Mouse (Mus musculus): ENCODE results near the gene Smdt1. TPM values are rescaled to one million over a fixed set of nuclear protein-coding genes. Genes with fewer than 3 reads are reported as not detected.

The Smdt1 gene
- polyA plus RNA-seq (2012; ENCODE audit: insufficient read depth, insufficient read length, missing spikeins): 206 and 221 TPM in 2 replicates

DNA sequence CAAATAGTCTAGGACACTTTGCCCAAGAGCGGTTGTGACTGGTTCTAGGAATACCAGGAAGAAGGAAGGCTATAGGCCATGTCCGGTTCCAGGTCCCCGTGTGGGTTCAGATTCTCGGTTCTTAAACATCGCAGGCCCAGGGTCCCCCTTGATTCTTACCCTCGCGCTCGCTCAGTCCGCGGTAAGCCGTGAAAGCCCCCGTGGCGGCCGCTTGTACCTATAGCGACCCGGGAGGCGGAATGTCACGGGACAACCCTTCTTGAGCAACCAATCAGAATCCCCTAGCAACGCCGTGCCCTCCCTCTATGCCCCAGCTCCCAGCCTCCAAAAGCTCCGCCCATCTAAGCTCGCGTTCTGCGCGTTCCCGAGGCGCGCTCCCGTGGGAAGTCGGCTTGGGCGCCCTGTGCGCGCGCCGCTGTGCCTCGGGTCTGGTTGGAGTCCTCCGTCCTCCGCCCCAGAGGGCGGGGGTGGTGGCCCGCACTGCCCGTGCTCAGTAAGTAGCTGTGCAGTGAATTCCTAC lies at the start of gene Smdt1, which contains the start of the genes Naga and Pheta2:
Smdt1 (plus strand) TSS at position 367 of the 520 bp plus-strand sequence.
Naga (minus strand) TSS at position 333 of the 520 bp plus-strand sequence.
Pheta2 (plus strand) TSS at position 350 of the 520 bp plus-strand sequence.
- TF ChIP-seq CTCF (IDR thresholded peaks at IDR 0.05; ENCODE audit: low read depth, low read length) (no peak), POLR2A (IDR thresholded peaks at IDR 0.05; ENCODE audit: borderline replicate concordance, low read depth, low read length) (peak; percentile 74; the same call in 1 of the 2 replicates)
- peak within 1 kb of the TSS; percentile 80 for H3K4me3 ChIP-seq (ENCODE audit: insufficient read depth, low read length)
- H3K27ac ChIP-seq (ENCODE audit: insufficient read depth, low read depth, low read length): peak within 1 kb of the TSS; percentile 60
- H3K4me1 ChIP-seq (ENCODE audit: control insufficient read depth, insufficient read depth, low read length): peaks cover 7% of the 10 kb centered on the region

DNA sequence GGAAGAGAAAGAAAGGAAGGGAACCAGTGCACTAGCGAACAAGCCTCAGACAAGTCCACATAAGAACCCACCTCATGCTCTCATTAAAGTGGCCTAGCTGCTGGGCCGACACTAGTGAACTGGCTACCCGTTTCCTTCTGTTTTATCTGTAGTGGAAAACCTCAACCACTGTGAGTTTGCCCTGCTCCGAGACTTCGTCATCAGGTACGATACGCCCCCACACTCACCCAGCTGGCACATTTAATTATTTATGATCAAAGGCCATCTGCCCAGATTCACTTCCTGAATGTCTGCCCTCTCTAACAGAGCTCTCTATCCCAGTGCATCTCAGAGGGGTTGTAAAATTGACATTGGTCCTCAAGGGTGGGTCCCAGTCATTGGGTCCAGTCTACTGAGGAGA lies 48.5 kb upstream of the Smdt1 start:
- TF ChIP-seq CTCF (IDR thresholded peaks at IDR 0.05; ENCODE audit: low read depth, low read length): no peak
- TF ChIP-seq POLR2A (IDR thresholded peaks at IDR 0.05; ENCODE audit: borderline replicate concordance, low read depth, low read length): no peak
- no peak overlapping the region for H3K4me3 ChIP-seq (ENCODE audit: insufficient read depth, low read length)
- H3K27ac ChIP-seq (ENCODE audit: insufficient read depth, low read depth, low read length): no peak overlapping the region
- no peaks in the 10 kb centered on the region for H3K4me1 ChIP-seq (ENCODE audit: control insufficient read depth, insufficient read depth, low read length)

DNA sequence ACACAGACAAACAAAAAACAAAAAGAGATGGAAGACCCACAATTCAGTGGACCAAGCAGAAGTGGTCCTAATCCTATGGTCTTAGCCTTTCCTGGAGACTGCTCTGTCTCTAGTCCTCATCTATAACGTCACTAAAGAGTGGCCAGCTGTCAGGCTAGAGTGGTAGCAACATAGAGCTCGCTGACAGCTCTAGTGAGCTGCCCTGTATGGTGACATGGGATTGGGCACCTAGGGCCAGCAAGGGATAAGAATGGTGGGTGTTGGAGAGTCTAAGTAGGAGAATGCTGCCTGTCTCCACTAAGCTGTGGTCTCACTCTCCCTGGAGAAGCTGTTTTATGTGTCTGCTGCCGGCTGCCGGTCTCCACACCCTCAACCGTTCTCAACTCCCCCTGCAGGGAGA lies 45.9 kb upstream of the Smdt1 start:
- no peak overlapping the region for H3K4me3 ChIP-seq (ENCODE audit: insufficient read depth, low read length)
- TF ChIP-seq CTCF (IDR thresholded peaks at IDR 0.05; ENCODE audit: low read depth, low read length) (no peak), POLR2A (IDR thresholded peaks at IDR 0.05; ENCODE audit: borderline replicate concordance, low read depth, low read length) (no peak)
- H3K4me1 ChIP-seq (ENCODE audit: control insufficient read depth, insufficient read depth, low read length): no peaks in the 10 kb centered on the region
- no peak overlapping the region for H3K27ac ChIP-seq (ENCODE audit: insufficient read depth, low read depth, low read length)

DNA sequence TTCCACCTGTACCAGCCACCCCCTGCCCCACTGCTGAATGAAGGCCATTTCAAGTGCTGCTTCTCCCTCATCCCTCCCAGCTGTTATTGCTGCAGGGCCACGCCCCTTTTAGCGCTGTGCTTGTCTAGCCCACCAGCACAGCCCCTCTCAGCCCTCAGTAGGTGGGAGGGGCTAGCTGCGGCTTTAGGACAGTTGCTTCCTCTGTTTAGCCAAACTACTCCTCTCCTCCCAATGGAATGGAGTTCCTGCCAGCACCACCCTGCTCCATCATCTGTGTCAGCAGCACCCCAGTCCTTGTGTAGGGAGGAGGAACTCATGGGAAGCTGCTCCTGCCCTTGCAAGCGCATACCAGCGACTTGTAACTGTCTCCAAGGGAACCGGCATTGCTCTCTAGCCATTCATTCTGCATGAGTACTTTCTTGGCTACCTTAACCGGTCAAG lies 45.5 kb upstream of the Smdt1 start:
- no peak for TF ChIP-seq POLR2A (IDR thresholded peaks at IDR 0.05; ENCODE audit: borderline replicate concordance, low read depth, low read length)
- no peak for TF ChIP-seq CTCF (IDR thresholded peaks at IDR 0.05; ENCODE audit: low read depth, low read length)
- H3K4me3 ChIP-seq (ENCODE audit: insufficient read depth, low read length): no peak overlapping the region
- no peaks in the 10 kb centered on the region for H3K4me1 ChIP-seq (ENCODE audit: control insufficient read depth, insufficient read depth, low read length)
- no peak overlapping the region for H3K27ac ChIP-seq (ENCODE audit: insufficient read depth, low read depth, low read length)

DNA sequence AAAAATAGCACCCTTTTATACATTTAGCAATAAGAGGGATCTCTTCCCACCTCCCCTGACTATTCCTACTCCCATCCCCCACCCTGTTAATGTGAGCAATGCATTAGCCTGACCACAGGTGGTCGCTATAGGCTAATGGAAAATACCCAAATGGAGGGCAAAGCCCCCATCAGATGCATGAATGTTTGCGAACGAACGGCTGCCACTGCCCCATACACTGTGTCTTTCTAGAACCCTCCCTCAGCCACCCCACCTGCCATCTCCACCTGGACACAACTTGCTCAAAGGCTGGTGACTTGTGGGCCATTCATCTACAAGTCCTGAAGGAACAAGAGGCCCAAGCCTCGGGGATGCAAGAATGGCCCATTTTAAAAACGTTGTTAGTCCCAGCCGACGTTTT lies 44.7 kb upstream of the Smdt1 start:
- Histone ChIP-seq H3K4me1 (ENCODE audit: control insufficient read depth, insufficient read depth, low read length) (no peaks in the 10 kb centered on the region), H3K27ac (ENCODE audit: insufficient read depth, low read depth, low read length) (no peak overlapping the region), H3K4me3 (ENCODE audit: insufficient read depth, low read length) (no peak overlapping the region)
- no peak for TF ChIP-seq POLR2A (IDR thresholded peaks at IDR 0.05; ENCODE audit: borderline replicate concordance, low read depth, low read length)
- TF ChIP-seq CTCF (IDR thresholded peaks at IDR 0.05; ENCODE audit: low read depth, low read length): no peak

DNA sequence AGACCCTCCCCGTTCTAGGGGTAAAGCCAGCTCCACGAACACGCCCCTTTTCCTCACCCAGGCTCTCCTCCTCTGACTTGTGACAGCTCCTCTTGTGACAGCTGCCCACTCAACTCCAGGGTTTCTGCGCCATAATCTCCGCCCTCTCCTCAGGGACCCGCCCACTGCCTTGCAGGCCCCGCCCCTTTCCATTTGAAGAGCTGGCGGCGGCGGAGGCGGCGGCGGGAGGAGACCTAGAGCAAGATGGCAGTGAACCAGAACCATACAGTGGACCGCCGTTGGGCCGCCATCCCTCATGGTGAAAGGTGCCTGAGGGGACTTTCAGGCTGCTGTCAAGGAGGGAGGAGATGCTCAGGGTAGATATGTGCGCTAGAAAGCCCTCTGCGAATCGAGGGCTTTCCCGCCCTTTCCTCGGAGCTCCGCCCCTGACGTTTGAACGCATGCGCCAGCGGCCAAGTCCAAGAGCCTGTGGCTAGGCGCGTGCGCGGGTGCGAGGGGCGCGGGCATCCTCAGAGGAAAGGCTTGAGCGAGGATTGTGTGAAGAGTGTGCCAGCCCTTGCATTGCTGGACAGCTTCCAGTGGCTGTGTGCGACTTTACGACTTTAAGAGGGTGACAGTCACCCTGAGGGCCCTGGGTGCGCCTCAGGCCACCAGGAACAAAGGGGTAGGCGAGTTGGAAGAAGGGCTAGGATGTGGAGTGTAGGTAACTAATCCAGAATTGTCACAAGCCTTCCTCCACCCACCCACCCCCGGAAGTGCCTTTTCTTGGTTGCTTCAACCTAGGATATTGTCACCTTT lies 39.8 kb upstream of the Smdt1 start, which contains the start of gene Wbp2nl:
Wbp2nl (plus strand) TSS at position 191 of the 798 bp plus-strand sequence.
- no peak within 1 kb of the TSS for H3K4me3 ChIP-seq (ENCODE audit: insufficient read depth, low read length)
- H3K4me1 ChIP-seq (ENCODE audit: control insufficient read depth, insufficient read depth, low read length): no peaks in the 10 kb centered on the region
- H3K27ac ChIP-seq (ENCODE audit: insufficient read depth, low read depth, low read length): no peak within 1 kb of the TSS
- TF ChIP-seq POLR2A (IDR thresholded peaks at IDR 0.05; ENCODE audit: borderline replicate concordance, low read depth, low read length): no peak
- TF ChIP-seq CTCF (IDR thresholded peaks at IDR 0.05; ENCODE audit: low read depth, low read length): no peak

DNA sequence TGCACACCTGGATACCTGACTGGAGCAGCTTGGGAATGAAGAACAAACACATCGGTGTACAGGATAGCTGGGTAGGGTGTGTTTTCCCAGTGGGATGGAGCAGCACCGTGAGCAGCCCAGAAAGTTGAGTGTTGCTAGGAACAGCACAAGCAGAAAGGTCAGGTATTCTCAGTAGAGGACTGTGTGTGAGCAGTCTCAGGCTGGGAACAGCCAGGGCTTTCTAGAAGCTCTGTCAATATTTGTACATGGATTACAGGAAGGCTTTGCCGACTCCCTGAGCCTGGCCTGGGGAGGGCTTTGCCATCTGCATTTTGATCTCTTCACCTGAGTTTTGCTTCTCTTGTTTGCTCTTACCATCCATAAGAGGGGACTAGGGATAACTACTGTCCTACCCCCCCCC lies 31.7 kb upstream of the Smdt1 start:
- TF ChIP-seq POLR2A (IDR thresholded peaks at IDR 0.05; ENCODE audit: borderline replicate concordance, low read depth, low read length) (no peak), CTCF (IDR thresholded peaks at IDR 0.05; ENCODE audit: low read depth, low read length) (no peak)
- no peak overlapping the region for H3K27ac ChIP-seq (ENCODE audit: insufficient read depth, low read depth, low read length)
- H3K4me3 ChIP-seq (ENCODE audit: insufficient read depth, low read length): no peak overlapping the region
- no peaks in the 10 kb centered on the region for H3K4me1 ChIP-seq (ENCODE audit: control insufficient read depth, insufficient read depth, low read length)

DNA sequence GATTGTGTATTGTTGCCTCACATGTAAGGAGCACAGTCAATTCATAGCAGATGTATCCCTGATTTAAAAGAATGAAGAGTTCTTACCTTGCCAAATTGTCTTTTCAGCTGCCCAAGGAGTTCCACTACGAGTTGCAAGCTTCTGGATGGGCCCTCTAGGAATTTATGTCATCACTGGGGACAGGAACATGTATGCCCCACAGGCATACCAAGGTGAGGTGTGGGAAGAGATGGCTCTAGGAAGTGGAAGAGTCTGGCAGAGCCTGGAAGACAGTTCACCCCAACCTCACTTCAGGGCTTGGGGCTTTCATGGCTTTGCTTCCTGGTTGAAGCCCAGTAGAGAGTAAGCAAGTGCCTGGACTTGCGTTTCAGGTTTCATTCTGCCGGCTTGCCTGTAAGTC lies 30.3 kb upstream of the Smdt1 start:
- no peak for TF ChIP-seq POLR2A (IDR thresholded peaks at IDR 0.05; ENCODE audit: borderline replicate concordance, low read depth, low read length)
- TF ChIP-seq CTCF (IDR thresholded peaks at IDR 0.05; ENCODE audit: low read depth, low read length): no peak
- no peaks in the 10 kb centered on the region for H3K4me1 ChIP-seq (ENCODE audit: control insufficient read depth, insufficient read depth, low read length)
- no peak overlapping the region for H3K27ac ChIP-seq (ENCODE audit: insufficient read depth, low read depth, low read length)
- H3K4me3 ChIP-seq (ENCODE audit: insufficient read depth, low read length): no peak overlapping the region

DNA sequence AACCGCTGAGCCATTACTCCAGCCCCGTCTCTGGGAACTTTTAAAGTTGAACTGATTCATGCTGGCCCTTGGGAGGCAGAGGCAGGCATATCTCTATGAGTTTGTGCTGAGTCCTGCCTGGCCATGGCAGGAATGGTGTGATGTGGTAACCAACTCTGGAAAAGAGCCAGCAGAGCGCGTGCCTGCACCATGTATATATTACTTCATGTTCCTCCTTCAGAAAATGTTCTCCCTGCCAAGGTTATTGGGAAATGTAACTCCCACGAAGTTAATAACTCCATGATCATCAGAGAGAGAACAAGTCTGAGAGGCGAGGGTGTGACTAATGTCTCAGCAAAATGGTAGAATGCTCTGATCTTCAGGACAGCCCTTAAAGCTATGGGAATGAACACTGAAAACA lies 20.9 kb upstream of the Smdt1 start:
- peaks cover 9% of the 10 kb centered on the region for H3K4me1 ChIP-seq (ENCODE audit: control insufficient read depth, insufficient read depth, low read length)
- TF ChIP-seq POLR2A (IDR thresholded peaks at IDR 0.05; ENCODE audit: borderline replicate concordance, low read depth, low read length) (no peak), CTCF (IDR thresholded peaks at IDR 0.05; ENCODE audit: low read depth, low read length) (no peak)
- H3K27ac ChIP-seq (ENCODE audit: insufficient read depth, low read depth, low read length): no peak overlapping the region
- no peak overlapping the region for H3K4me3 ChIP-seq (ENCODE audit: insufficient read depth, low read length)

DNA sequence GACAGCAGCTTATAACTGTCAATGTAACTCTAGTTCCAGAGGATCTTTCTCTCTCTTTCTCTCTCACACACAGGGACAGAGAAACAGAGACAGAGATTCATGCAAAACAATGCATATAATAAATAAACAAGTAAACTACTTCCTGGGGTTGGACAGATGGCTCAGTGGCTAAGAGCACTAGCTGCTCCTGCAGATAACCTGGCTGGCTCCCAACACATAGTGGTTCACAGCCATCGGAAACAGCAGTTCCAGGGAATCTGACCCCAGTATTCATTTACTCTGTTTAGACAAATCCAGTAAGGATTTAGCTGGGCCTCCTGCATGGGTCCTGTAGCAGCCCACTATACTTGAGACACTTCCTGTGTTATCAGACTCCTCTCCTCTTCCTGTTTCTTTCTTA lies 19.1 kb upstream of the Smdt1 start:
- Histone ChIP-seq H3K4me3 (ENCODE audit: insufficient read depth, low read length) (no peak overlapping the region), H3K27ac (ENCODE audit: insufficient read depth, low read depth, low read length) (no peak overlapping the region), H3K4me1 (ENCODE audit: control insufficient read depth, insufficient read depth, low read length) (peaks cover 9% of the 10 kb centered on the region)
- TF ChIP-seq POLR2A (IDR thresholded peaks at IDR 0.05; ENCODE audit: borderline replicate concordance, low read depth, low read length) (no peak), CTCF (IDR thresholded peaks at IDR 0.05; ENCODE audit: low read depth, low read length) (no peak)

Measured in bone marrow macrophage, adult 2 months (primary cell).